Mouse (Mus musculus): ENCODE data around the gene Bnipl.
"Not testable (repeated sequence)": the region's sequence is repeated elsewhere in the genome, so short reads cannot be mapped to it uniquely, and the experiment has no call there.

Bnipl gene

GRCm38 (mm10) chr3:95235386-95236301 is 15.3 kb downstream of the Bnipl start:
- no peak for DNase-seq

GRCm38 (mm10) chr3:95233303-95233980 is 17.6 kb downstream of the Bnipl start:
- no peak for DNase-seq

GRCm38 (mm10) chr3:95232771-95233170 is 18.2 kb downstream of the Bnipl start:
- no peak for DNase-seq

- DNase-seq, result peak; percentile 74
Measured at GRCm38 (mm10) chr3:95231298-95232221, 19.4 kb downstream of the Bnipl start, which contains the start of gene Mllt11. Mllt11 (minus strand) TSS chr3:95232171.

- peak; percentile 53 for DNase-seq
Measured at GRCm38 (mm10) chr3:95230495-95231297, 20.3 kb downstream of the Bnipl start.

GRCm38 (mm10) chr3:95229781-95230494 is 21.1 kb downstream of the Bnipl start:
- peak; percentile 56 for DNase-seq

- DNase-seq, result peak; percentile 63
Measured at GRCm38 (mm10) chr3:95228894-95229780, 21.9 kb downstream of the Bnipl start.

GRCm38 (mm10) chr3:95228148-95228893 is 22.7 kb downstream of the Bnipl start, which contains the start of gene Cdc42se1:
Cdc42se1 (plus strand) TSS chr3:95228732.
- DNase-seq, result peak; percentile 92

GRCm38 (mm10) chr3:95227214-95227613 is 23.8 kb downstream of the Bnipl start:
- no peak for DNase-seq

GRCm38 (mm10) chr3:95224295-95224694 is 26.7 kb downstream of the Bnipl start:
- no peak for DNase-seq

- DNase-seq, result no peak
Measured at GRCm38 (mm10) chr3:95223041-95223440, 28.0 kb downstream of the Bnipl start.

- DNase-seq, result peak; percentile 48
Measured at GRCm38 (mm10) chr3:95218466-95219137, 32.4 kb downstream of the Bnipl start.

- peak; percentile 99 for DNase-seq
Measured at GRCm38 (mm10) chr3:95217255-95218134, 33.5 kb downstream of the Bnipl start, which contains the start of gene Gabpb2. Gabpb2 (minus strand) TSS chr3:95217916.

GRCm38 (mm10) chr3:95216655-95217254 is 34.2 kb downstream of the Bnipl start:
- no peak for DNase-seq

- no peak for DNase-seq
Measured at GRCm38 (mm10) chr3:95213609-95213975, 37.4 kb downstream of the Bnipl start.

GRCm38 (mm10) chr3:95212889-95213608 is 37.9 kb downstream of the Bnipl start:
- not testable (repeated sequence) for DNase-seq
